Mouse (Mus musculus) telencephalon, adult 2 months (tissue): ENCODE measurements around the gene Dpp8.
"Not testable (repeated sequence)": the region's sequence is repeated elsewhere in the genome, so short reads cannot be mapped to it uniquely, and the experiment has no call there.

Source experiments
- DNase-seq: peaks from one replicate; pipeline ENCODE4 v3.0.0-alpha.2; 2011; ENCODE audit warnings: low read depth, low spot score

Dpp8 gene

GRCm38 (mm10) chr9:65021887-65022579 is 10.2 kb upstream of the Dpp8 start:
- DNase-seq, result no peak

- DNase-seq, result no peak
These were observed 9.6 kb upstream of the Dpp8 start for GRCm38 (mm10) chr9:65022580-65023135.

GRCm38 (mm10) chr9:65023447-65023846 is 8.8 kb upstream of the Dpp8 start:
- DNase-seq, result no peak

GRCm38 (mm10) chr9:65027241-65027640 is 5.0 kb upstream of the Dpp8 start:
- no peak for DNase-seq

- DNase-seq, result no peak
These were observed 3.9 kb upstream of the Dpp8 start for GRCm38 (mm10) chr9:65028313-65028712.

GRCm38 (mm10) chr9:65031355-65031754 is 859 bp upstream of the Dpp8 start:
- not testable (repeated sequence) for DNase-seq

GRCm38 (mm10) chr9:65031894-65032268 is 333 bp upstream of the Dpp8 start:
- no peak for DNase-seq

GRCm38 (mm10) chr9:65036456-65036855 is 4.2 kb downstream of the Dpp8 start:
- DNase-seq, result no peak

- DNase-seq, result no peak
These were observed 4.6 kb downstream of the Dpp8 start for GRCm38 (mm10) chr9:65036861-65037260.

GRCm38 (mm10) chr9:65041430-65041829 is 9.2 kb downstream of the Dpp8 start:
- no peak for DNase-seq

- DNase-seq, result no peak
These were observed 14.8 kb downstream of the Dpp8 start for GRCm38 (mm10) chr9:65046993-65047392.

- DNase-seq, result no peak
These were observed 17.2 kb downstream of the Dpp8 start for GRCm38 (mm10) chr9:65049422-65049821.

GRCm38 (mm10) chr9:65050981-65051380 is 18.8 kb downstream of the Dpp8 start:
- no peak for DNase-seq

GRCm38 (mm10) chr9:65064251-65064650 is 32.0 kb downstream of the Dpp8 start:
- DNase-seq, result no peak

- no peak for DNase-seq
These were observed 38.4 kb downstream of the Dpp8 start for GRCm38 (mm10) chr9:65070587-65070986.

GRCm38 (mm10) chr9:65073555-65073954 is 41.3 kb downstream of the Dpp8 start:
- DNase-seq, result no peak

GRCm38 (mm10) chr9:65074251-65074650 is 42.0 kb downstream of the Dpp8 start:
- no peak for DNase-seq

- no peak for DNase-seq
These were observed 42.8 kb downstream of the Dpp8 start for GRCm38 (mm10) chr9:65074855-65075493.

- no peak for DNase-seq
These were observed 45.3 kb downstream of the Dpp8 start for GRCm38 (mm10) chr9:65077536-65077935.

- not testable (repeated sequence) for DNase-seq
These were observed 47.9 kb downstream of the Dpp8 start for GRCm38 (mm10) chr9:65080141-65080540.

GRCm38 (mm10) chr9:65083075-65083765 is 51.0 kb downstream of the Dpp8 start:
- no peak for DNase-seq

GRCm38 (mm10) chr9:65084198-65084807 is 52.1 kb downstream of the Dpp8 start:
- no peak for DNase-seq
